ENCODE assay signal across 17 mouse cellular contexts in genomic region chr16:11457609-11458350, GRCm38 (mm10).
DNase-seq lines count a peak whose midpoint lies in the region; ATAC-seq and TF ChIP-seq lines count a peak whose summit lies in the region.
"Had no signal": no experiment of that assay in that cellular context is flagged by ENCODE, and none has a peak within 500 bp of the region (broad histone marks: within the 10 kb centered on the region; RNA-seq: fewer than 3 reads in every experiment).

No protein-coding gene starts in this region.

- DNase-seq in adrenal gland, postnatal 10 days: peak; percentile 24
- DNase-seq in adrenal gland, adult 8-10 months: no peak
- DNase-seq in kidney, postnatal 10 days: no peak
- no peak for DNase-seq in thymus, adult 2 months
- DNase-seq in thymus, postnatal 14 days: no peak
- DNase-seq in stomach, postnatal 0 days (ENCODE audit: low spot score): no peak
- DNase-seq: adrenal gland, postnatal 36 days; cerebellum, postnatal 36 days; gastrocnemius, adult 2 months; heart, adult 2 months; lung, postnatal 14 days; right cerebral cortex, postnatal 14 days had no signal

- no peak for TF ChIP-seq EP300 in stomach, postnatal 0 days (optimal IDR thresholded peaks at IDR 0.05)

- no peak overlapping the region for H3K27ac ChIP-seq in kidney, embryonic 16.5 days (ENCODE audit: low read length)
- H3K27ac ChIP-seq in thymus, adult 2 months (ENCODE audit: control insufficient read depth, insufficient read depth, low read length): peak overlapping the region; percentile 89
- peak overlapping the region; percentile 85; the same call in 1 of the 2 replicates for H3K27ac ChIP-seq in stomach, postnatal 0 days (replicated peaks)
- H3K27ac ChIP-seq: hindbrain, embryonic 13.5 days; kidney, postnatal 0 days had no signal

- H3K4me3 ChIP-seq in kidney, embryonic 16.5 days (ENCODE audit: low read length): no peak overlapping the region
- no peak overlapping the region for H3K4me3 ChIP-seq in thymus, adult 2 months (ENCODE audit: control insufficient read depth, insufficient read depth, low read length)
- H3K4me3 ChIP-seq in stomach, postnatal 0 days (ENCODE audit: low read depth, low read length): no peak overlapping the region
- H3K4me3 ChIP-seq: gastrocnemius, adult 2 months; heart, adult 2 months; hindbrain, embryonic 13.5 days had no signal

- 59% methylated on average over 2 of the region's 2 CpGs for WGBS in kidney, embryonic 16.5 days
- WGBS in thymus, adult 2 months: 92% methylated on average over 2 of the region's 2 CpGs
- 45% methylated on average over 2 of the region's 2 CpGs for WGBS in stomach, postnatal 0 days

- H3K4me1 ChIP-seq in kidney, embryonic 16.5 days (ENCODE audit: insufficient read depth, low read length): 0 out of 2 replicates have a peak, but pooled peaks cover 5% of the 10 kb centered on the region
- H3K4me1 ChIP-seq in thymus, adult 2 months (replicated peaks; ENCODE audit: control insufficient read depth, insufficient read depth, low read length): peaks cover 34% of the 10 kb centered on the region
- 0 out of 2 replicates have a peak, but pooled peaks cover 2% of the 10 kb centered on the region for H3K4me1 ChIP-seq in stomach, postnatal 0 days (replicated peaks; ENCODE audit: control insufficient read depth, insufficient read depth)

- H3K36me3 ChIP-seq in kidney, embryonic 16.5 days (ENCODE audit: insufficient read depth, low read length): peaks cover 15% of the 10 kb centered on the region; the same call in 1 of the 2 replicates
- H3K36me3 ChIP-seq in thymus, adult 2 months (ENCODE audit: control insufficient read depth, insufficient read depth, low read length): no peaks in the 10 kb centered on the region
- H3K36me3 ChIP-seq in stomach, postnatal 0 days (ENCODE audit: control insufficient read depth, insufficient read depth, low read length): peaks cover 5% of the 10 kb centered on the region

- ATAC-seq in kidney, embryonic 16.5 days (ENCODE audit: low FRiP score, low TSS enrichment): no peak
- ATAC-seq in stomach, postnatal 0 days (ENCODE audit: low FRiP score, low TSS enrichment): no peak
- no peak for ATAC-seq in megakaryocyte-erythroid progenitor cell, adult 5-6 weeks (replicated peaks; ENCODE audit: low FRiP score, low TSS enrichment, poor library complexity, severe bottlenecking)
- ATAC-seq: forebrain, embryonic 16.5 days had no signal

- no peak overlapping the region for H3K4me2 ChIP-seq in kidney, embryonic 16.5 days (replicated peaks; ENCODE audit: low read depth, low read length)
- H3K4me2 ChIP-seq in stomach, postnatal 0 days (replicated peaks; ENCODE audit: low read depth): no peak overlapping the region
- H3K4me2 ChIP-seq: hindbrain, embryonic 13.5 days had no signal

- 0 out of 2 replicates have a peak overlapping the region, but pooled peaks have one; percentile 14 for H3K9ac ChIP-seq in kidney, embryonic 16.5 days (replicated peaks; ENCODE audit: low read length)
- H3K9ac ChIP-seq in stomach, postnatal 0 days (ENCODE audit: low read length): no peak overlapping the region
- H3K9ac ChIP-seq: hindbrain, embryonic 13.5 days had no signal

- TF ChIP-seq POLR2A in thymus, adult 2 months (IDR thresholded peaks at IDR 0.05; ENCODE audit: control insufficient read depth, extremely low read depth, insufficient read depth, low read length, poor library complexity): no peak

- H3K27me3 ChIP-seq in kidney, embryonic 16.5 days (ENCODE audit: insufficient read depth, low read length): no peaks in the 10 kb centered on the region
- no peaks in the 10 kb centered on the region for H3K27me3 ChIP-seq in thymus, adult 2 months (ENCODE audit: control insufficient read depth, insufficient read depth, low read length)
- H3K27me3 ChIP-seq in stomach, postnatal 0 days (ENCODE audit: control insufficient read depth, insufficient read depth, low read length): no peaks in the 10 kb centered on the region
- H3K27me3 ChIP-seq: hindbrain, embryonic 13.5 days had no signal

- no peaks in the 10 kb centered on the region for H3K9me3 ChIP-seq in kidney, embryonic 16.5 days (ENCODE audit: low read length)
- H3K9me3 ChIP-seq in stomach, postnatal 0 days (ENCODE audit: control insufficient read depth, low read length): no peaks in the 10 kb centered on the region

- no peak for TF ChIP-seq CTCF in thymus, adult 2 months (IDR thresholded peaks at IDR 0.05; ENCODE audit: borderline replicate concordance, control insufficient read depth, extremely low read depth, insufficient read depth, low read length, poor library complexity)
- no peak for TF ChIP-seq CTCF in stomach, postnatal 0 days (IDR thresholded peaks at IDR 0.05; ENCODE audit: low read depth)
